Mouse (Mus musculus) heart, adult 2 months (tissue): ENCODE measurements around the gene Cd3g. TPM values are rescaled to one million over a fixed set of nuclear protein-coding genes. Genes with fewer than 3 reads are reported as not detected.

Experiments
- DNase-seq, 2 experiments: peaks; one replicate each; pipeline ENCODE4 v3.0.0; 2021
- H3K27ac ChIP-seq: fragments of 200-600 bp; 2 replicates; pipeline ENCODE4 v1.8.1; 2022
- H3K27me3 ChIP-seq: fragments of 200-500 bp; 2 replicates; pipeline ENCODE4 v1.6.1; 2012; ENCODE audit warnings: mild to moderate bottlenecking, low read length, inconsistent platforms, mixed read lengths; ENCODE audit not compliant: control insufficient read depth, insufficient read depth
- H3K36me3 ChIP-seq: fragments of 200-500 bp; 2 replicates; pipeline ENCODE4 v1.6.1; 2012; ENCODE audit warnings: low read length, inconsistent platforms; ENCODE audit not compliant: control insufficient read depth, insufficient read depth
- H3K4me1 ChIP-seq: fragments of 200-500 bp; 2 replicates; pipeline ENCODE4 v1.6.1; 2011; ENCODE audit warnings: low read length; ENCODE audit not compliant: control insufficient read depth, insufficient read depth
- H3K4me3 ChIP-seq: fragments of 200-600 bp; 2 replicates; pipeline ENCODE4 v1.8.1; 2022
- H3K79me2 ChIP-seq: fragments of 200-500 bp; replicated peaks from 2 replicates; pipeline ENCODE4 v1.6.1; 2012; ENCODE audit warnings: mild to moderate bottlenecking, inconsistent platforms, low read length, moderate library complexity, mixed read lengths; ENCODE audit not compliant: control insufficient read depth, insufficient read depth
- H3K9ac ChIP-seq: fragments of 200-500 bp; 2 replicates; pipeline ENCODE4 v1.6.1; 2012; ENCODE audit warnings: low read depth, mild to moderate bottlenecking, control low read depth, inconsistent platforms, low read length, mixed read lengths
- CTCF ChIP-seq: fragments of 200-600 bp; IDR thresholded peaks from 2 replicates; pipeline ENCODE4 v1.8.1; 2022; ENCODE audit warnings: antibody characterized with exemption, mild to moderate bottlenecking, moderate library complexity
- EP300 ChIP-seq: fragments of 200-500 bp; IDR thresholded peaks from 2 replicates; pipeline ENCODE4 v1.6.1; 2011; ENCODE audit warnings: low read depth, low read length, control low read depth; ENCODE audit not compliant: insufficient read depth
- POLR2A ChIP-seq: fragments of 200-500 bp; IDR thresholded peaks from 2 replicates; pipeline ENCODE4 v1.6.1; 2011; ENCODE audit warnings: mild to moderate bottlenecking, low read depth, low read length, control low read depth; ENCODE audit not compliant: insufficient read depth
- WGBS: fragments of 180-500 bp; shearing (Covaris S2); methylation state at CpG from one replicate; pipeline ENCODE4 v1.1.7; 2018; 5-methylcytosine and 5-hydroxymethylcytosine counted together
- intact Hi-C: fragments of 180-260 bp; cut with DNase I; formaldehyde crosslinking; loops from one replicate; pipeline ENCODE4 v1.15.1; 2025
- polyA plus RNA-seq: library from polyadenylated mRNA; depleted of rRNA; stranded (reverse); fragments of >200 nt; gene quantifications from 2 replicates; pipeline ENCODE4 v1.2.3, GENCODE M21; 2012
- total RNA-seq, 2 experiments: library from RNA; stranded (reverse); gene quantifications; 2 replicates each; pipeline ENCODE4 v1.2.3; 2021

Gene Cd3g
- total and polyA plus RNA-seq, 3 experiments = 0.25 to 0.64 (median 0.39) TPM

GRCm38 (mm10) chr9:45007404-45007803 lies 27.2 kb upstream of the Cd3g start:
- Histone ChIP-seq H3K79me2 (no peaks in the 10 kb centered on the region), H3K36me3 (no peaks in the 10 kb centered on the region), H3K9ac (no peak overlapping the region), H3K27ac (no peak overlapping the region), H3K4me3 (no peak overlapping the region), H3K4me1 (no peaks in the 10 kb centered on the region), H3K27me3 (peaks cover 2% of the 10 kb centered on the region; the same call in 1 of the 2 replicates)
- TF ChIP-seq EP300 (no peak), POLR2A (no peak), CTCF (no peak)
- intact Hi-C loops = no loop called here
- WGBS = 66% methylated on average over 12 of the region's 12 CpGs
- DNase-seq = no peak

GRCm38 (mm10) chr9:45000249-45000648 lies 20.0 kb upstream of the Cd3g start:
- no peaks in the 10 kb centered on the region for H3K36me3 ChIP-seq
- intact Hi-C loops = no loop called here
- no peaks in the 10 kb centered on the region for H3K4me1 ChIP-seq
- H3K79me2 ChIP-seq = no peaks in the 10 kb centered on the region
- H3K4me3 ChIP-seq = no peak overlapping the region
- H3K27me3 ChIP-seq = 0 out of 2 replicates have a peak, but pooled peaks cover 2% of the 10 kb centered on the region
- H3K27ac ChIP-seq = no peak overlapping the region
- no peak for DNase-seq
- 52% methylated on average over 3 of the region's 3 CpGs for WGBS
- TF ChIP-seq EP300 (no peak), POLR2A (no peak), CTCF (no peak)
- H3K9ac ChIP-seq = no peak overlapping the region

- intact Hi-C loops = no loop called here
- no peaks in the 10 kb centered on the region for H3K36me3 ChIP-seq
- no peaks in the 10 kb centered on the region for H3K4me1 ChIP-seq
- no peak overlapping the region for H3K9ac ChIP-seq
- WGBS = 72% methylated on average over 5 of the region's 5 CpGs
- H3K27ac ChIP-seq = no peak overlapping the region
- 0 out of 2 replicates have a peak, but pooled peaks cover 2% of the 10 kb centered on the region for H3K27me3 ChIP-seq
- H3K79me2 ChIP-seq = no peaks in the 10 kb centered on the region
- no peak for TF ChIP-seq CTCF
- no peak for TF ChIP-seq POLR2A
- TF ChIP-seq EP300 = no peak
- no peak for DNase-seq
- H3K4me3 ChIP-seq = no peak overlapping the region
Observed at GRCm38 (mm10) chr9:44999776-45000175, 19.5 kb upstream of the Cd3g start.

- Histone ChIP-seq H3K4me1 (no peaks in the 10 kb centered on the region), H3K27me3 (0 out of 2 replicates have a peak, but pooled peaks cover 2% of the 10 kb centered on the region), H3K79me2 (no peaks in the 10 kb centered on the region), H3K4me3 (no peak overlapping the region), H3K36me3 (no peaks in the 10 kb centered on the region), H3K27ac (no peak overlapping the region), H3K9ac (no peak overlapping the region)
- intact Hi-C loops = no loop called here
- WGBS = 46% methylated on average over 6 of the region's 6 CpGs
- TF ChIP-seq POLR2A (no peak), CTCF (no peak), EP300 (no peak)
- no peak for DNase-seq
Observed at GRCm38 (mm10) chr9:44999171-44999570, 18.9 kb upstream of the Cd3g start.

GRCm38 (mm10) chr9:44998138-44998537 lies 17.9 kb upstream of the Cd3g start:
- H3K4me3 ChIP-seq = no peak overlapping the region
- H3K27me3 ChIP-seq = 0 out of 2 replicates have a peak, but pooled peaks cover 2% of the 10 kb centered on the region
- no peak overlapping the region for H3K9ac ChIP-seq
- TF ChIP-seq CTCF = no peak
- no peak for TF ChIP-seq POLR2A
- TF ChIP-seq EP300 = no peak
- intact Hi-C loops = no loop called here
- H3K36me3 ChIP-seq = no peaks in the 10 kb centered on the region
- DNase-seq = no peak
- no peak overlapping the region for H3K27ac ChIP-seq
- 44% methylated on average over 11 of the region's 11 CpGs for WGBS
- no peaks in the 10 kb centered on the region for H3K79me2 ChIP-seq
- no peaks in the 10 kb centered on the region for H3K4me1 ChIP-seq

- WGBS = 88% methylated on average over 7 of the region's 7 CpGs
- TF ChIP-seq CTCF (no peak), EP300 (no peak), POLR2A (no peak)
Observed at GRCm38 (mm10) chr9:44996590-44996989, 16.4 kb upstream of the Cd3g start.

More at GRCm38 (mm10) chr9:44996590-44996989, 16.4 kb upstream of the Cd3g start:
- no peaks in the 10 kb centered on the region for H3K36me3 ChIP-seq
- H3K27me3 ChIP-seq = 0 out of 2 replicates have a peak, but pooled peaks cover 2% of the 10 kb centered on the region
- intact Hi-C loops = no loop called here
- no peaks in the 10 kb centered on the region for H3K4me1 ChIP-seq
- H3K9ac ChIP-seq = no peak overlapping the region
- DNase-seq = no peak
- H3K27ac ChIP-seq = no peak overlapping the region
- no peak overlapping the region for H3K4me3 ChIP-seq
- no peaks in the 10 kb centered on the region for H3K79me2 ChIP-seq
